Mouse (Mus musculus): ENCODE results near the gene Neil1. TPM values are rescaled to one million over a fixed set of nuclear protein-coding genes. Genes with fewer than 3 reads are reported as not detected.

Gene Neil1
- polyA plus RNA-seq (2016; fragmentation: Nextera tagmentation; extraction: Ambion mirVana), result 8.5 and 9.1 TPM in 2 replicates

- Histone ChIP-seq H3K9me3 (no peaks in the 10 kb centered on the region), H3K36me3 (peaks cover 3% of the 10 kb centered on the region; the same call in 1 of the 2 replicates), H3K27me3 (replicated peaks) (no peaks in the 10 kb centered on the region), H3K4me1 (peaks cover 18% of the 10 kb centered on the region), H3K27ac (peak within 1 kb of the TSS; percentile 69), H3K9ac (peak within 1 kb of the TSS; percentile 67), H3K4me3 (peak within 1 kb of the TSS; percentile 49), H3K4me2 (replicated peaks) (peak within 1 kb of the TSS; percentile 82)
- whole genome bisulfite sequencing, result 3% methylated on average over 27 of the region's 27 CpGs
- ATAC-seq (ENCODE audit: low FRiP score, low read depth), result peak; percentile 90
These were observed at the start of gene Neil1 for GRCm38 (mm10) chr9:57148144-57148878. Gene Neil1 (minus strand): TSS chr9:57148305.

- Histone ChIP-seq H3K4me1 (no peaks in the 10 kb centered on the region), H3K9me3 (no peaks in the 10 kb centered on the region), H3K4me2 (replicated peaks) (no peak overlapping the region), H3K4me3 (no peak overlapping the region), H3K27ac (no peak overlapping the region), H3K36me3 (no peaks in the 10 kb centered on the region), H3K27me3 (replicated peaks) (no peaks in the 10 kb centered on the region), H3K9ac (no peak overlapping the region)
- 77% methylated on average over 8 of the region's 8 CpGs for WGBS
- no peak for ATAC-seq (ENCODE audit: low FRiP score, low read depth)
These were observed 49.3 kb upstream of the Neil1 start for GRCm38 (mm10) chr9:57197414-57197813.

- no peak overlapping the region for H3K27ac ChIP-seq
- H3K4me3 ChIP-seq, result no peak overlapping the region
- H3K9me3 ChIP-seq, result no peaks in the 10 kb centered on the region
- no peak overlapping the region for H3K9ac ChIP-seq
- no peaks in the 10 kb centered on the region for H3K36me3 ChIP-seq
- 78% methylated on average over 3 of the region's 3 CpGs for WGBS
- H3K4me1 ChIP-seq, result no peaks in the 10 kb centered on the region
- no peak for ATAC-seq (ENCODE audit: low FRiP score, low read depth)
- no peak overlapping the region for H3K4me2 ChIP-seq (replicated peaks)
- no peaks in the 10 kb centered on the region for H3K27me3 ChIP-seq (replicated peaks)
These were observed 48.6 kb upstream of the Neil1 start for GRCm38 (mm10) chr9:57196708-57197107.

GRCm38 (mm10) chr9:57168411-57168810 is 20.3 kb upstream of the Neil1 start:
- Histone ChIP-seq H3K27me3 (replicated peaks) (no peaks in the 10 kb centered on the region), H3K4me3 (no peak overlapping the region), H3K36me3 (no peaks in the 10 kb centered on the region), H3K4me2 (replicated peaks) (no peak overlapping the region), H3K9me3 (no peaks in the 10 kb centered on the region), H3K4me1 (no peaks in the 10 kb centered on the region), H3K27ac (no peak overlapping the region), H3K9ac (no peak overlapping the region)
- no peak for ATAC-seq (ENCODE audit: low FRiP score, low read depth)
- WGBS, result 86% methylated on average over 5 of the region's 5 CpGs

- WGBS, result 88% methylated on average over 2 of the region's 2 CpGs
- Histone ChIP-seq H3K4me2 (replicated peaks) (no peak overlapping the region), H3K27me3 (replicated peaks) (no peaks in the 10 kb centered on the region), H3K9me3 (no peaks in the 10 kb centered on the region), H3K36me3 (no peaks in the 10 kb centered on the region), H3K9ac (no peak overlapping the region), H3K27ac (no peak overlapping the region), H3K4me3 (no peak overlapping the region), H3K4me1 (no peaks in the 10 kb centered on the region)
- no peak for ATAC-seq (ENCODE audit: low FRiP score, low read depth)
These were observed 18.1 kb upstream of the Neil1 start for GRCm38 (mm10) chr9:57166173-57166572.

- no peaks in the 10 kb centered on the region for H3K27me3 ChIP-seq (replicated peaks)
- no peaks in the 10 kb centered on the region for H3K36me3 ChIP-seq
- H3K9me3 ChIP-seq, result no peaks in the 10 kb centered on the region
- 38% methylated on average over 2 of the region's 2 CpGs for WGBS
- no peak overlapping the region for H3K4me3 ChIP-seq
- ATAC-seq (ENCODE audit: low FRiP score, low read depth), result no peak
- no peak overlapping the region for H3K4me2 ChIP-seq (replicated peaks)
- no peaks in the 10 kb centered on the region for H3K4me1 ChIP-seq
- no peak overlapping the region for H3K9ac ChIP-seq
- H3K27ac ChIP-seq, result no peak overlapping the region
These were observed 15.0 kb upstream of the Neil1 start for GRCm38 (mm10) chr9:57163137-57163536.

GRCm38 (mm10) chr9:57162496-57162895 is 14.4 kb upstream of the Neil1 start:
- no peaks in the 10 kb centered on the region for H3K27me3 ChIP-seq (replicated peaks)
- H3K9ac ChIP-seq, result no peak overlapping the region
- H3K4me2 ChIP-seq (replicated peaks), result no peak overlapping the region
- H3K9me3 ChIP-seq, result no peaks in the 10 kb centered on the region
- H3K27ac ChIP-seq, result no peak overlapping the region
- ATAC-seq (ENCODE audit: low FRiP score, low read depth), result no peak
- H3K4me1 ChIP-seq, result peaks cover 2% of the 10 kb centered on the region
- no peak overlapping the region for H3K4me3 ChIP-seq
- no peaks in the 10 kb centered on the region for H3K36me3 ChIP-seq
- WGBS, result 24% methylated on average over 3 of the region's 3 CpGs

GRCm38 (mm10) chr9:57158506-57158905 is 10.4 kb upstream of the Neil1 start:
- no peak overlapping the region for H3K9ac ChIP-seq
- no peaks in the 10 kb centered on the region for H3K9me3 ChIP-seq
- peak overlapping the region; percentile 67 for H3K4me3 ChIP-seq
- H3K4me1 ChIP-seq, result peaks cover 13% of the 10 kb centered on the region
- peaks cover 12% of the 10 kb centered on the region; the same call in 1 of the 2 replicates for H3K36me3 ChIP-seq
- no peak overlapping the region for H3K27ac ChIP-seq
- peak overlapping the region; percentile 81 for H3K4me2 ChIP-seq (replicated peaks)
- no peaks in the 10 kb centered on the region for H3K27me3 ChIP-seq (replicated peaks)
- 0 out of 2 replicates have a peak, but pooled peaks have one; percentile 27 for ATAC-seq (ENCODE audit: low FRiP score, low read depth)
- 42% methylated on average over 11 of the region's 11 CpGs for WGBS

- H3K9ac ChIP-seq, result peak within 1 kb of the TSS; percentile 66
- peaks cover 12% of the 10 kb centered on the region; the same call in 1 of the 2 replicates for H3K36me3 ChIP-seq
- peaks cover 13% of the 10 kb centered on the region for H3K4me1 ChIP-seq
- H3K4me3 ChIP-seq, result peak within 1 kb of the TSS; percentile 67
- ATAC-seq (ENCODE audit: low FRiP score, low read depth), result peak; percentile 88
- H3K27ac ChIP-seq, result no peak within 1 kb of the TSS; the same call in 1 of the 2 replicates
- WGBS, result under 1% methylated on average over 24 of the region's 24 CpGs
- no peaks in the 10 kb centered on the region for H3K9me3 ChIP-seq
- H3K27me3 ChIP-seq (replicated peaks), result no peaks in the 10 kb centered on the region
- peak within 1 kb of the TSS; percentile 81 for H3K4me2 ChIP-seq (replicated peaks)
These were observed 9.9 kb upstream of the Neil1 start, which contains the start of gene Commd4 for GRCm38 (mm10) chr9:57158013-57158470. Gene Commd4 (minus strand): TSS chr9:57158331.

GRCm38 (mm10) chr9:57157499-57157898 is 9.4 kb upstream of the Neil1 start:
- Histone ChIP-seq H3K4me2 (replicated peaks) (peak overlapping the region; percentile 81), H3K9ac (peak overlapping the region; percentile 66)
- no peak for ATAC-seq (ENCODE audit: low FRiP score, low read depth)

GRCm38 (mm10) chr9:57156823-57157222 is 8.7 kb upstream of the Neil1 start:
- WGBS, result 85% methylated on average over 8 of the region's 8 CpGs
- ATAC-seq (ENCODE audit: low FRiP score, low read depth), result no peak
- Histone ChIP-seq H3K4me2 (replicated peaks) (peak overlapping the region; percentile 81), H3K4me1 (peaks cover 13% of the 10 kb centered on the region), H3K27ac (no peak overlapping the region), H3K27me3 (replicated peaks) (no peaks in the 10 kb centered on the region), H3K36me3 (peaks cover 12% of the 10 kb centered on the region; the same call in 1 of the 2 replicates), H3K9me3 (no peaks in the 10 kb centered on the region), H3K9ac (no peak overlapping the region), H3K4me3 (no peak overlapping the region)

More at GRCm38 (mm10) chr9:57157499-57157898, 9.4 kb upstream of the Neil1 start:
- H3K36me3 ChIP-seq, result peaks cover 12% of the 10 kb centered on the region; the same call in 1 of the 2 replicates
- no peaks in the 10 kb centered on the region for H3K9me3 ChIP-seq
- peaks cover 13% of the 10 kb centered on the region for H3K4me1 ChIP-seq
- H3K27ac ChIP-seq, result no peak overlapping the region
- 34% methylated on average over 13 of the region's 13 CpGs for WGBS
- H3K27me3 ChIP-seq (replicated peaks), result no peaks in the 10 kb centered on the region
- H3K4me3 ChIP-seq, result peak overlapping the region; percentile 67

- 94% methylated on average over 7 of the region's 7 CpGs for WGBS
- H3K4me2 ChIP-seq (replicated peaks), result no peak overlapping the region
- peaks cover 12% of the 10 kb centered on the region; the same call in 1 of the 2 replicates for H3K36me3 ChIP-seq
- no peaks in the 10 kb centered on the region for H3K9me3 ChIP-seq
- no peak overlapping the region for H3K4me3 ChIP-seq
- peaks cover 13% of the 10 kb centered on the region for H3K4me1 ChIP-seq
- H3K27ac ChIP-seq, result no peak overlapping the region
- ATAC-seq (ENCODE audit: low FRiP score, low read depth), result no peak
- no peaks in the 10 kb centered on the region for H3K27me3 ChIP-seq (replicated peaks)
- no peak overlapping the region for H3K9ac ChIP-seq
These were observed 8.3 kb upstream of the Neil1 start for GRCm38 (mm10) chr9:57156383-57156782.
